Mouse (Mus musculus): ENCODE data around the gene Cda. TPM values are rescaled to one million over a fixed set of nuclear protein-coding genes. Genes with fewer than 3 reads are reported as not detected.
A peak's percentile ranks its signal among the peaks of the same experiment; 100 is the strongest.

Gene Cda
- total RNA-seq (2015) (not detected in 2 replicates), total RNA-seq (2017) (not detected in 2 replicates)

GRCm38 (mm10) chr4:138367641-138368497 lies at the start of gene Cda:
Cda (minus strand) TSS chr4:138367992.
- ATAC-seq (ENCODE audit: poor library complexity, severe bottlenecking) = peak; percentile 68

DNA sequence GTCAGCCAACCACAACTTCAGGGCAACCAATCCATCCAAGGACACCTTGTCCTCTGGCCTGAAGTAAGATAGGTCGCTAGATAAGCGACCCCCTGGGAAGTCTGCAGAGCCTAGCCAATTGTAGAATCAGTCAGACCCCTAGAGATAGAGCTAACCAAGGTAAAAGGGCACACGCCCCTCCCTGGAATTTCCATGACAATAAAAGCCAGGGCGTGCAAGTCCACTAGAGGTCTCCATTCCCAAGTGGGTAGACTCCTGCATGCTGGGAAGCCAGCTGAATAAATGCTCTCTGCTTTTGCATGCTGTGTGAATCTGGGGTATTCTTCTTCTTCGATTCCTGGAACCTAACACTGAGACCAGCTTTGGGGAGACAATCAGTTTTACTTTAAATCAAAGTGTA lies 48.6 kb upstream of the Cda start:
- ATAC-seq (ENCODE audit: poor library complexity, severe bottlenecking) = no peak

GRCm38 (mm10) chr4:138415991-138416390 lies 48.2 kb upstream of the Cda start:
- ATAC-seq (ENCODE audit: poor library complexity, severe bottlenecking) = no peak

DNA sequence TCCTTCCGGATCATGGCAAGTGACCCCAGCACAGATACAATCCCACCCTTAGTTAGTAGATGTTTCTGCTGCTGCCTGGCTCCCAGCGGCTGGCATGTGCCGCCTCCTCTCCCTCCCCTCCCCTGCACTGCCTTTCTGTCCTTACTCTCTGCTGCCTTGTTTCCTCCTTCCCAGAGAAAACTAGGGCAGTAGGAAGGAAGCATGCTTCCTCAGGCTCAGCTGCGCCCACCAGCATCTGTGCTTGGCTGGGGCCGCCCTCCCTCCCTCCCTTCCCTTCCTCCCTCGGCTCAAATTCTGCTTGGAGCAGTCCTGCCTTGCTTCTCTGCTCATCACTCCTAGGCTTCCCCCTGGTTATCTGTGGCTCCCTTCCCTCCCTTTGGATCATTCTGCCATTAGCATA lies 46.9 kb upstream of the Cda start:
- no peak for ATAC-seq (ENCODE audit: poor library complexity, severe bottlenecking)

DNA sequence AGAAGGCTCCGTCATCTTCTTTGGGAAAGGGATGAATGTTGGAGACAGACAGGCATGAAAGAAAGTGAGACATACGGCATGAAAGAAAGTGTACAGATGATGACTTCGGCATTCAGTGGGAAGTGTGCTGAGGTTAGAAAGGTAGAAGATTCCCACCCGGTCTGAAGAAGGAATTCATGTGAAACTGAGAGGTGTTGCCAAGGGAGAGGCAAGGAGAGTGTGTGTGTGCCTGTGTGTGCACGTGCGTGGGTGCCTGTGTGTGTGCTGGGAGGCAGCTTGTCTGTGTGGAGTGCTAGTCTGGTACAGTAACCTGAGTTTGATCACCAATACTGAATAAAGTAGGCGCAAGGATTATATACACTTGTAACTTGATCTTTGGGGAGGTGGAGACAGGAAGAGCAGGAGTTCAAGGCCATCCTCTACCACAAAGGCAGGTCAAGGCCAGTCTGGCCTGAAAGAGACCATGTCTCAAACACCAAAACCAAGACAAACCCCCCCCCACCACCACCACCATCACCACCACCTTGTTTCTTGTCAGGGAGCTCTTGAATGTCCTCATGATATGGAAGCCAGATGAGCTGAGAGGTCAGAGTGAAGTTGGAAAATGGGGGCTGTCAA lies 43.8 kb upstream of the Cda start:
- ATAC-seq (ENCODE audit: poor library complexity, severe bottlenecking) = no peak

DNA sequence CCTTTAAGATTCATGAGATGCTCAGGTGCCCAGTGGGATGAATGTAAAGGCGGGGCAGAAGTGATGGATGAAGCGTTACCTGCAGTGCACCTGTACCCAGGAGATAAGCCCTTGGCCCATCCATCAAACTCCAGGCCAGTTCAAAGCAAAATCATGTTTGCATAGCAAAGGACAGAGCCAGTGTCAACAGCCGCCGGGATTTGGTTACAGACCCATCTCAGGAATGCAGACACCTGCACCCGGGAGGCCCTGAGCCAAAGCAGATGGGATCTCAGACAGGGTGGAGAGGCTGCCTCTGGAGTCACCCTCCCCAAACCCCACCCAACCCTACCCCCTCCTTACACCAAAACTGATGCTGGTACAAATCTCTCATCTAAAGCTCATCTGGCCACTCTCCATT lies 43.2 kb upstream of the Cda start:
- ATAC-seq (ENCODE audit: poor library complexity, severe bottlenecking) = no peak

DNA sequence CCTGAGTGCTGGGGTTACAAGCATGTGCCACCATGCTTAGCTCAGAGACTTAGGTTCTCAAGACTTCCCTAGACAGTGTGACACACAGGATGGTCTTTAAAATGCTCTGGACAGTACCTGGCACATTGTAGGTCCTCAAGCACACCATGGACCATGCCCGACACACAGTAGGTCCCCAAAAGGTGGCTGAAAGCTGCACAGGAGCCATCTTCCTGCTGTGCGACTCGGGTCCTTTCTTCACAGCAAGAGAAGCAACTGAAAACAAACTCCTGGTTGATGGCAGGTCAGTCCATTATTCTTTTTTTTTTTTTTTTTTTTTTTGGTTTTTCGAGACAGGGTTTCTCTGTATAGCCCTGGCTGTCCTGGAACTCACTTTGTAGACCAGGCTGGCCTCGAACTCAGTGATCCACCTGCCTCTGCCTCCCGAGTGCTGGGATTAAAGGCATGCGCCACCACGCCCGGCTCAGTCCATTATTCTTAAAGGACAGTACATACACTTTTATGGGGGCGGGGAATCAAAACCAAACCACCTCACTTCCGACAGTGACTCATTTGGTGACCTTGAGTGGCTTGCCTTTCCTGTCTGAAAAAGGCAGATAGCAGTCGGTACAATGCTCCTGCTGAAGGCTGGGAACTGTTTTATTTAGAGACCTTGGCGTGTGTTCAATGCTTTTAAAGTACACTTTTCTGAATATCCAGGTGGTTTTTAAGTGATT lies 39.8 kb upstream of the Cda start:
- ATAC-seq (ENCODE audit: poor library complexity, severe bottlenecking) = no peak

DNA sequence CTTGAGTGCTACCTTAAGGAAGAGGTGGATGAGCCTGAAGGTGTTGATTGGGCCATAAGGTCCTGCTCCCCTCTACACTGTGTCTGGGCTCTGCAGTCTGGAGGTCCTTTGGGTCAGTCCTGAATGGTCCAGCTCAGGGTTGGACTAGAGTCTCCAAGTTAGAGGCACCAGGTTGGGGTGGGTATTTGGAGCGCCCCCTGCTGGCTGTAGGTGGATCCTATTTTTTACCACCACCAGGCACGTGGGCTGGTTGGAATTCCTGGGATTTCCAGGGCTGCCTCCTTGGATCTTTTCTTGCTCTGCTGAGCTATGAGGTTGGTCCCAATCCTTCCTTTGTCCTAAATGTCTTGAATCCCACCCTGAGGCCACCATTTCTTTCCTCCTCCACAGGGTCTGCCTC lies 37.0 kb upstream of the Cda start:
- ATAC-seq (ENCODE audit: poor library complexity, severe bottlenecking) = no peak

GRCm38 (mm10) chr4:138396711-138397110 lies 28.9 kb upstream of the Cda start:
- ATAC-seq (ENCODE audit: poor library complexity, severe bottlenecking) = no peak

- ATAC-seq (ENCODE audit: poor library complexity, severe bottlenecking) = no peak
These were observed 28.3 kb upstream of the Cda start, which contains the start of gene Fam43b for GRCm38 (mm10) chr4:138395971-138396645. Fam43b (minus strand) TSS chr4:138396528.

DNA sequence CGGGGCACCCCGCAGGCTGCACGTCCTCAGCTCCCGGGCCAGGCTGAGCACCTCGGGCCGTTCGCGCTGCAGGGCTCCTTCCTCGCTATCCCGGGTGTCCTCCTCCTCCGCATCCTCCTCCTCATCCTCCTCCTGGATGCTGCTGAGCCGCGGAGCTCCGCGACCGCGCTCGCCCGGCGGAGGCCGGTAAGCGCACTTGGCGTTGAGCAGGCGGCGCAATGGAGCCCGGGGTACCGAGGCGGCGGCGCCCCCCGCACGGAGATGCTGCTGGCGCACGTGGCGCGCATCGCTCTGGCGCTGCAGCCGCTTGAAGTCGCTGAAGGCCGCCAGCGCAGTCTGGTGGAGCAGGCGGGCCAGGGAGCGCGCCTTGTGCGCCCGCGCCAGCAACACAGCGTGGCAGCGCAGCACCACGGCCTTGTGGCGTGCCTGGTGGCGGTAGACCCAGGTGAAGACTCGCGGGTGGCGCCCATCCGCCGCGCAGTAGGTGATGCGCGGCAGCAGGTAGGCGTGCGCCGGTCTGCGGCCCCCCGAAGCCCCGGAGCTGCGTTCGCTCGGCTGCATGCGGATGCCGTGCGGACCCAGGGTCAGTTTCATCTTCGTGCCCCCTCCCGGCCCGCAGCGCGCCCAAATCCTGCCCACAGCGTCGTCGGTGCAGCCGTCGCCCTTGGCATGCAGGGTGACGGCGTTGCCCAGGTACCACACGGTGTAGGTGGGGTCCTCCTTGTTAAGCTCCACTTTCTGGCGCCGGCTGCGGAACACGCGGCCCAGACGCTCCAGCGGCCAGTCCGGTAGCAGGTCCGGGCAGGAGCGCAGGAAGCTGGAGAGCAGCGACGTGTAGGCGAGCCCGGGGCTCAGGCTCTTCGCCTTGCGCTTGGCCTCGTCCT lies 27.5 kb upstream of the Cda start:
- ATAC-seq (ENCODE audit: poor library complexity, severe bottlenecking) = no peak

DNA sequence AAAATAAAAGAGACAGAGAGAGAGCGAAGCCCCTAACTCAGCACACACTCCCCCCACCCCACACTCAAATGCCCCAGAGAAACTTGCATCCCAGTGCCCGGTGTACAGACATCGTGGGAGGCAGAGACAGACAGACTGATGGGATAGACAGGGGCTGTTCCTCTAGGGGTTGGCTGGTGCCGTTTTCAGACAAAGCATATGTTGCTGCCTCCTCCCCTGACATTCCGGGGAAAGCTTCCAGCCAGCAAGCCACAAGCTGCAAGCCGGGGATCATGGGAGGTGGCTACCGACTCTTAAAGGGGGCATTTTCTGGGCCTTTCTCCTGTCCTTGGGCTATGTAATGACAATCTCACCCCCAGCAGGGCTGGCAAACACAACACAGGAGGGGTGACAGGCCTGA lies 25.9 kb upstream of the Cda start:
- ATAC-seq (ENCODE audit: poor library complexity, severe bottlenecking) = no peak

DNA sequence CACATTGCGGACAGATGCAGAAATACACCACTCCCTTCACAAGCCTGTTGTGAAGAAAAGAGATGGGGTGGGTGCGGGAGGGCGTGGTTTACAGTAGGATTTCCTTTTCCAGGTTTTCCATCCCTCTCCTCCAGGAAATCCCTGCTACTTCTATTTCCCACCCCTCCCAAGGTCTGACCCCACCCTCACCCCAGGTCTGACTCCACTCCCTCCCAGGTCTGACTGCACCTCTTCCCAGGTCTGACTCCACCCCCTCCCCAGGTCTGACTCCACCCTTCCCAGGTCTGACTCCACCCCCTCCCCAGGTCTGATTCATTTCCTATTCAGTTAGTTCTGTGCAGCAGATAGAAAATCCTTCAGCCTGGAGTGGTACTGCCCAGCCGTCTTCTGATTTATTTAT lies 16.0 kb upstream of the Cda start:
- no peak for ATAC-seq (ENCODE audit: poor library complexity, severe bottlenecking)

- ATAC-seq (ENCODE audit: poor library complexity, severe bottlenecking) = no peak
These were observed 14.7 kb upstream of the Cda start for GRCm38 (mm10) chr4:138382462-138382861.

DNA sequence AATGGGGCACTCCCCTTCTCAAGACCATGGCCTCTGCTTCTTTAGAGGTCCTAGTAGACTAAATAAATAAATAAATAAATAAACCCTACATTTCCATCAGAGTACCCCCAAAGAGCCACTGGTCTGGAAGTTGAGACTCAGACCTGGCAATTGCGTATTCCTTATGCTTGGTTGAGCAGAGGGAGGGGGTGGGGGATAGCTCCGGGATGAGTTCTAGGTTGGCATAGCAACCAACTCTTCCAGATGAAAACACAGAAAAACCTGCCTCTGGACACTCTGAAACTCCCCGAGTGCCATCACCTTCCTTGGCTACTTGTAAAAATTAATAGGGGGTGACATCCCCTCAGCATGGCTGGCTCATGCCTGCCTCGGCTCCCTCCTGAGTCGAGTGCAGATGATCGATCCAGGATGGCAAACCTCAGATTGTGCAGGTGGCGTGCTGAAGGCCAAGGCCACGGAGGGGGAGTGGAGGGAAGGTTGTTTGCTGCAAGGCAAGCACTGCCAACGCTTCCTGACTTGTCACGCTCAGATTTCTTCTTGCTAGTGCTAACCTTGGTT lies 12.4 kb upstream of the Cda start:
- no peak for ATAC-seq (ENCODE audit: poor library complexity, severe bottlenecking)

DNA sequence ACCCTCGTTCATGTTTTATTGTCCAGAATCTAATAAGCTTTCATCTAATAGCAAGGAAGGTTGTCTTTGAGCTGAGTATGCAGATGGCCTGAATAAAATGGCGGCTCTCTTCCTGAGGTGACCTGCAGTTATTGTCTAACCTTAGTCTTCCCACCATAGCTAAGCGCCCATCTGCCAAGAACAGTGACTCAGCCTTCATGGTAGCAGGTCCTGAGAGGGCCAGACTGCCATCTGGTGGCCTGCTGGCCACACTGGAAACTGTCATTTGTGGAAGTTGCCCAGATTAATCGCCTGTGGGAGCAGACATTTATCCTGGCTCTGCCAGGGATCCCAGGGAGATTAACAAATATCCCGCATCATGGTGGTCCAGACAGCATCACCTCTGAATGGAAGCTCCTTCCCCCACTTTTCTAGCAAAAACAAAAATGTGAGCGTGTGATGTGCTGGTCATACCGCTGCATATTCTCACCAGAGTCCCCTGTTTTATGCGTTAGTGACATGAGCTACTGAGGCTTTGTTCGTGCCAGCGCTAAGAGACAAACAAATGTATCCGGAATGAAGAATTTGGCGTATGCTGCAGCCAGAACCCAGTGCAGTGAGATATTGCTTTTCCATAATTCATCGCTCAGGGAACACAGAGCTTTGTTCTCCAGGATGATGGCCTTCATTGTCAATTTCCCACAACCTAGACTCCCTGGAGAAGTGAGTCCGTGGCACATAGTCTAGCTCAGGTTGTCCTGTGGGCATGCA lies 11.5 kb upstream of the Cda start:
- peak; percentile 52; the same call in 1 of the 2 replicates for ATAC-seq (ENCODE audit: poor library complexity, severe bottlenecking)

- ATAC-seq (ENCODE audit: poor library complexity, severe bottlenecking) = no peak
These were observed 9.7 kb upstream of the Cda start for GRCm38 (mm10) chr4:138377526-138377925.

- no peak for ATAC-seq (ENCODE audit: poor library complexity, severe bottlenecking)
These were observed 7.3 kb upstream of the Cda start for GRCm38 (mm10) chr4:138375117-138375516.

GRCm38 (mm10) chr4:138370996-138371516 lies 3.3 kb upstream of the Cda start:
- no peak for ATAC-seq (ENCODE audit: poor library complexity, severe bottlenecking)

Measured in megakaryocyte, adult 5-6 weeks (primary cell).